Mouse (Mus musculus) ES-E14 (cell line): ENCODE measurements around the gene Cpeb2.

Source experiments
- CHD2 ChIP-seq: IDR thresholded peaks from 2 replicates; pipeline ENCODE4 v1.6.1; 2014; ENCODE audit warnings: mild to moderate bottlenecking, low read depth, low read length, inconsistent platforms
- HCFC1 ChIP-seq: IDR thresholded peaks from 2 replicates; pipeline ENCODE4 v1.6.1; 2012; ENCODE audit warnings: low read length, inconsistent platforms, borderline replicate concordance; ENCODE audit not compliant: insufficient read depth
- MAFK ChIP-seq: IDR thresholded peaks from 2 replicates; pipeline ENCODE4 v1.6.1; 2014; ENCODE audit warnings: mild to moderate bottlenecking, low read depth, low read length, inconsistent platforms; ENCODE audit not compliant: insufficient read depth
- ZC3H11A ChIP-seq: IDR thresholded peaks from 2 replicates; pipeline ENCODE4 v1.6.1; 2012; ENCODE audit warnings: low read depth, mild to moderate bottlenecking, inconsistent platforms, low read length, borderline replicate concordance
- ZNF384 ChIP-seq: IDR thresholded peaks from 2 replicates; pipeline ENCODE4 v1.6.1; 2012; ENCODE audit warnings: low read depth, low read length, inconsistent platforms

DNA sequence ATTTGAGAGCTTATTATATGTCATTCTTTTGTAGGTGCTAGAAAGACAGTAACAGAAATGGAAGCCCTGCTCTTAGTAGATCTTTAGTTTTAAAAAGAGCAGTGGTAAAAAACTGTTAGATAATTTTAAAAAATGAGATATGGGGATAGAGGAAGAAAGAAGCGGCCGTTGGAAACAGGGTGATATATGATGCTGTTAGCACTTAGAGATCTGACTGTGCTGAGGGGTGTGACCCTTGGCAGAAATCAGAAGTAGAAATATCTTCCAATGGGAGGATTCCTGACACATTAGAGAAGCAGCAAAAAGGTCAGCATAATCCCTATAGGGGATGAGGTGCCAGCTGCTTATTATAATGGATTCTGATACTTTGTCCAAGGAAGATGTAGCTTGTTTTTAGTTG, 24.5 kb downstream of the Cpeb2 start:
- TF ChIP-seq ZNF384 (no peak), ZC3H11A (no peak), MAFK (no peak), HCFC1 (no peak), CHD2 (no peak)
